Mouse (Mus musculus): ENCODE data around the gene Sphkap. TPM values are rescaled to one million over a fixed set of nuclear protein-coding genes. Genes with fewer than 3 reads are reported as not detected.

The Sphkap gene
- total and polyA plus RNA-seq, 3 experiments: 4.2 to 6.6 (median 5.8) TPM

DNA sequence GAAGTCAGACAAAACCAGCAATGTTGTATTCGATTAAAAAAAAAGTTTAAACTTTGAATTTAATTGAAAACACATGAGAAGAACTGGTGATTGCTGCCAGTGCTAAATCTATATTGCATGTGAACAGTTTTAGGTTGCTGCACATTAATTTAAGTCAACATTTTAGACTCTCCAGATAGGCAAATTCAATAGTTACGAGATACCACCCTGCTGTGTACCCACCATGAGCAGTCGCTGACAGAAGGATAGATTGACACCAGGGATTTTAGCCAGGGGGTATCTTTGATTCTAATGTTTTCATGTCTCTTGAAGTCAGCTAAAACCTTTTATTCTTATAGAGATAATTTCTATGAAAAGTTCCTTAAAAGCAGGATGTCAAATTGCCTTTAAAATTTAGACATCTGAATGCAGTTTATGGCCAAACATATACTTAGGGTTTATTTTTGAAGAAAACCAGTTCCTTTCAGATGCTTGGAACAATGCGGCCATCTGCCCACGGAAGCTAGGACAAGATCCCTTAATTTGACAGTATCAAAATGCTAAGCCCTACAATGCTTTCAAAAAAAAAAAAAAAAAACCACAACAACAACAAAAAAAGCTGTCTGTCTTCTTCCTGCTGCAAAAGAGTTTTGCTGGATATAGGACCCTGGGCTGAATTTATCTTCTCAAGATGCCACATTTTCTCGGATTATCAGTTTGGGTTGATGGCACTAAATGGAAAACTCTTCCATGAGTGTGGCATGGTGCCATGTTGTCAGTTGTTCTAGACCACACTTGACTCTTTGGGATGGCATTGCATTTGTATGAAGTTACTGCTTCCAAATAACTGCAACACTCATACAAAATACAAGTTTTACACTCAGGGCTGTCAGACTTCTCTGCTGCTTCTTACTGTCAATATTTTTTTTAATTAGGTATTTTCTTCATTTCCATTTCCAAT lies 110.6 kb downstream of the Sphkap start:
- DNase-seq: no peak

DNA sequence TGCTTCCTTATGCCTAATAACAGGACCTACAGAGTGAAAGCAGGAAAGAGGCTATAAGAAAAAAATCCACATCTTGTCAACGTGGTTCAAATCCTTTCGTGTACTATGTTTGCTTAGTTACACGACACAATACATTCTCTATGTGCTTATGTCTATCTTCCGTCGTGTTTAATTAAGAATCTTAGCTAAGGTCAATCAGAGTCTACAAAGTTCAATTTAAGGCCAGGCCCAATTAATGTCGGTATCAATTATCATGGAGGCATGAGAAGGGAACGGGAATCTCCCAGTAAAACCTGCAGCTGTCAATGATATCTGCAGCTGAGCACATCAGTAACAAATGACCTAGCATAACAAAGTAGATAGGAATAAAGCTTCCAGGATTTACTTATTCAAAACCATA lies 122.1 kb downstream of the Sphkap start:
- DNase-seq: no peak

GRCm38 (mm10) chr1:83277044-83277443 lies 131.0 kb downstream of the Sphkap start:
- DNase-seq: no peak

- DNase-seq: no peak
Observed at GRCm38 (mm10) chr1:83276637-83277036, 131.4 kb downstream of the Sphkap start.

DNA sequence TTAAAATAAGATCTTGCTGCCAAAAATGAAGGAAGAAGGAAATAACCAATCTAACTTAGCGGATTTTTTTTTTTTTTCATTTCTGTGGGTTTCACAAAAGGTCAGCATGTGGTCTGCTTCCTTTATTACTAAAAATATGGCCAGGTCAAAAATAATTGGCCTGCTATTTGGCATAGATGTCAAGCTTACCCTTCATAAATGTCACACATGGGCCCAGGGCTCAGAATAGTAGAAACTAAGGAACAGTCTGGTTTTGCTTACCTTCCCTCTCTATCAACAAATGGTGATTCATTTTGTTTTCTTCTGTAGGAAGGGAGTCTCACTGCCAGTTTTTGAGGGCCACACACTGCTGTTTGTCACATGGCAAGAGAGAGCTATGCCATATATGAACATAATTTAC lies 156.3 kb downstream of the Sphkap start:
- DNase-seq: no peak

DNA sequence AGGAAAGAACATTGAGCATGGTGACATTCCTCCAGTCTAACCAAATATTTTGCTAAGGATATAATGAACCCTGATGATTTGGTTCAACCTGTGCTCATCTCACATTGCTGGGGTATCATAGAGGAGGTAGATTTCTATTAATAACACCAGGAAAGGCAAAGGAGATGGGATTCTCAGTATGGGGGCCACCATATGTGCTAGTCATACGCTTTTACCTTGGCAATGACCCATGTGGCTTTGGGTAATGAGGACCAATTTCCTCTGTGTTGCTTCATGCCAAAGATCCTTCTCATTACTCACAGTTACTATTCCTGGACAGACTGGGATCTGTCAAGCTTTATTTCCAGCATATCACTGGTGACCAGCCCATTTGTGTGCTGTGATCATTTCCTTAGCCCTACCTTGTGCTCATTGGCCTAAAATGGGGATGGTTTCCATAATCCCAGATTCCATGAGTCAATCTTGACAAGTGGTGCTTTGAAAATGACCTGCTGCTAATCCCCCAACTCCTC lies 159.7 kb downstream of the Sphkap start:
- peak; percentile 4 for DNase-seq

GRCm38 (mm10) chr1:83227946-83228345 lies 180.1 kb downstream of the Sphkap start:
- no peak for DNase-seq

- no peak for DNase-seq
Observed at GRCm38 (mm10) chr1:83224423-83224960, 183.5 kb downstream of the Sphkap start.

- peak; percentile 2 for DNase-seq
Observed at GRCm38 (mm10) chr1:83223072-83223471, 184.9 kb downstream of the Sphkap start.

DNA sequence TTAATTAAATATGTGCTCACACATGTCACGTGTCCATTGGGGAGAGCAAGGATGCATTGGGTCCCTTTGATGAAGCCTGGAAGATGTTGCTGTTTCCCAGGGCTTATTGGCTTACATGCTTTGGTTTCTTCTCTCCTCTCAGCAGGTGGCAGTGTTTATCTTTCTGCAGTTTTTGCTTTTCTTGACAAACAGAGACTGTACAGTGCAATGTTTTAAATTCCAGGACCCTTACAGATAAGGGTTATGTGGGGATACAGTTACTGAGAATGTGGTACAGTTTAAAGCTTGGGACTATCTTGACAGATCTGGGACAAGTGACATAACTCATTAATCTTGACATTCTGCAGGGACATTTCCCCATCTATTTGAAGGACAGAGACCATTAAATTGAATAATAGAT lies 189.7 kb downstream of the Sphkap start:
- DNase-seq: no peak

DNA sequence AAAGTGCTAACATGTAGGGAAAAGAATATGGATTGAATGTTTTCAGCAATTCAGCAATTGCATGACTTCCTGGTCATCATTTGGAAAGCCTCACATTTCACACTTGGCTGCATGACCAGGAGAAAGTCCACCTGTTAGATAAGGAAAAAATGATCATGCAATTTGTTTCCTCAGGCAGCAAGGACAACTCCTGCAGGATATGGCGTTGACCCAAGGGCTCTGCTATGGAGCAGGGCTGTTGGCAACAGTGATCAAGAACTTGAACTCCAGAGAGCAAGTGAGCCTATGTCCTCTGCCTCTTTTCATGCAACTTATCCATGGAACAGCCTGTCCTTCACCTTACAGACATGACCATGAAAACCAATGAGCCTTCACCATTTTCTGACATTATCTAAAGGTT lies 198.0 kb downstream of the Sphkap start:
- DNase-seq: no peak

Other genes starting within 250 kb of the Sphkap start
- not detected for gene Daw1, start 248.4 kb downstream of the Sphkap start, total RNA-seq (2021)
- not detected in 2 replicates for gene Daw1, start 248.4 kb downstream of the Sphkap start, polyA plus RNA-seq (2012; rRNA removed)

Data from adrenal gland, adult 2 months (tissue).